Mouse (Mus musculus) midbrain, postnatal 0 days (tissue): ENCODE measurements at regions not wholly inside any gene's neighbourhood (a gene's known extent, or its start where the extent isn't known, plus 50 kb on each side); places are given as distances from the start of the nearest gene placed in this dataset.

ENCODE experiments used
- ATAC-seq: fragments of 200-750 bp; cut with Nextera tagmentation; 2 replicates; pipeline ENCODE4 v1.8.0; 2017; ENCODE audit warnings: moderate number of reproducible peaks, mild to moderate bottlenecking, moderate TSS enrichment, moderate library complexity; ENCODE audit not compliant: low FRiP score
- DNase-seq: peaks from one replicate; pipeline ENCODE4 v3.0.0-alpha.2; 2015; ENCODE audit warnings: low spot score
- H3K27ac ChIP-seq: fragments of 300-500 bp; sonication (generic); 2 replicates; pipeline ENCODE4 v1.5.1; 2014; ENCODE audit warnings: low read depth, mild to moderate bottlenecking, low read length, mixed read lengths
- H3K27me3 ChIP-seq: fragments of 300-500 bp; sonication (generic); 2 replicates; pipeline ENCODE4 v1.6.1; 2014; ENCODE audit warnings: low read length, control low read depth, mixed read lengths; ENCODE audit not compliant: insufficient read depth
- H3K36me3 ChIP-seq: fragments of 300-500 bp; sonication (generic); 2 replicates; pipeline ENCODE4 v1.6.1; 2014; ENCODE audit warnings: low read length, control low read depth, mixed read lengths; ENCODE audit not compliant: insufficient read depth
- H3K4me1 ChIP-seq: fragments of 300-500 bp; sonication (generic); 2 replicates; pipeline ENCODE4 v1.6.1; 2014; ENCODE audit warnings: mild to moderate bottlenecking, control low read depth, antibody characterized with exemption, low read length, mixed read lengths; ENCODE audit not compliant: insufficient read depth
- H3K4me2 ChIP-seq: fragments of 300-500 bp; sonication (generic); 2 replicates; pipeline ENCODE4 v1.6.1; 2014; ENCODE audit warnings: low read depth, mild to moderate bottlenecking, low read length, mixed read lengths; ENCODE audit not compliant: poor library complexity, severe bottlenecking
- H3K4me3 ChIP-seq: fragments of 300-500 bp; sonication (generic); 2 replicates; pipeline ENCODE4 v1.5.1; 2014; ENCODE audit warnings: low read depth, mild to moderate bottlenecking, low read length, moderate library complexity
- H3K9ac ChIP-seq: fragments of 300-500 bp; sonication (generic); replicated peaks from 2 replicates; pipeline ENCODE4 v1.6.1; 2014; ENCODE audit warnings: mild to moderate bottlenecking, low read length, moderate library complexity, mixed read lengths; ENCODE audit not compliant: poor library complexity, severe bottlenecking
- H3K9me3 ChIP-seq: fragments of 300-500 bp; sonication (generic); 2 replicates; pipeline ENCODE4 v1.6.1; 2016; ENCODE audit warnings: low read length, control low read depth
- CTCF ChIP-seq: IDR thresholded peaks from 2 replicates; pipeline ENCODE4 v1.5.1; 2016; ENCODE audit warnings: antibody characterized with exemption, mild to moderate bottlenecking
- WGBS: fragments of 180-500 bp; shearing (Covaris S2); extraction: QIAGEN DNeasy Blood & Tissue Kit; methylation state at CpG from one replicate; pipeline ENCODE4 v1.1.7; 2014; 5-methylcytosine and 5-hydroxymethylcytosine counted together

DNA sequence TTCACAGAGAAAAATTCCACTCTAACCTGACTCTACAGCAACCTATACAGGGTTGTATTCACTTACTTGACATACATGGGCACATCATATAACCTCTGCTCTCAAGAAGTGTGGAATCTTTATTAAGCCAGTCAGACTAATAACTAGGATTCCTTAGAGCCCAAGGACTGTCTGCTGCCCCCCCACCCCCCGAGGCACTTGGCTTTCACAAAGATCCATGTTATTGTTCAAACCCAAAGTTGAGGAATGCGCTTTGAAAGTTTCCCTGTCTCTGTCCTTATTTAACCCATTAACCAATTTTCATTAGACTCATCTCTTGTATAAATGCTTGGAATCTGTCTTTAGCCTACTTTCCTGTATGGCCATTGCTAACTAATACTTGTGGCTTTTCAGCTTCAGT lies 50.6 kb upstream of the Tom1l1 start:
- H3K36me3 ChIP-seq, result no peaks in the 10 kb centered on the region
- no peaks in the 10 kb centered on the region for H3K27me3 ChIP-seq
- no peak overlapping the region for H3K4me2 ChIP-seq
- DNase-seq (no peak), ATAC-seq (no peak)
- no peaks in the 10 kb centered on the region for H3K9me3 ChIP-seq
- no peak overlapping the region for H3K4me3 ChIP-seq
- no peak overlapping the region for H3K27ac ChIP-seq
- no peak overlapping the region for H3K9ac ChIP-seq
- WGBS, result 82% methylated on average over 2 of the region's 2 CpGs
- TF ChIP-seq CTCF, result no peak
- no peaks in the 10 kb centered on the region for H3K4me1 ChIP-seq
